Mouse (Mus musculus): ENCODE results near the gene Ifitm3.
A peak's percentile ranks its signal among the peaks of the same experiment; 100 is the strongest.

Ifitm3 gene

GRCm38 (mm10) chr7:141010593-141010992 lies at the start of gene Ifitm3:
TSS of gene Ifitm3 (minus strand) at chr7:141010770.
- DNase-seq (ENCODE audit: low read depth, low spot score), result peak; percentile 16

GRCm38 (mm10) chr7:141059929-141060328 lies 49.4 kb upstream of the Ifitm3 start:
- DNase-seq (ENCODE audit: low read depth, low spot score), result no peak

GRCm38 (mm10) chr7:141058601-141059341 lies 48.2 kb upstream of the Ifitm3 start:
- DNase-seq (ENCODE audit: low read depth, low spot score), result peak; percentile 71

GRCm38 (mm10) chr7:141057541-141057940 lies 47.0 kb upstream of the Ifitm3 start:
- DNase-seq (ENCODE audit: low read depth, low spot score), result no peak

GRCm38 (mm10) chr7:141056976-141057375 lies 46.4 kb upstream of the Ifitm3 start:
- no peak for DNase-seq (ENCODE audit: low read depth, low spot score)

- no peak for DNase-seq (ENCODE audit: low read depth, low spot score)
These were observed 45.2 kb upstream of the Ifitm3 start for GRCm38 (mm10) chr7:141055785-141056184.

- DNase-seq (ENCODE audit: low read depth, low spot score), result no peak
These were observed 41.9 kb upstream of the Ifitm3 start for GRCm38 (mm10) chr7:141052421-141052820.

- no peak for DNase-seq (ENCODE audit: low read depth, low spot score)
These were observed 41.4 kb upstream of the Ifitm3 start for GRCm38 (mm10) chr7:141052016-141052415.

GRCm38 (mm10) chr7:141051060-141051685 lies 40.6 kb upstream of the Ifitm3 start:
- no peak for DNase-seq (ENCODE audit: low read depth, low spot score)

GRCm38 (mm10) chr7:141049326-141049725 lies 38.8 kb upstream of the Ifitm3 start:
- peak; percentile 1 for DNase-seq (ENCODE audit: low read depth, low spot score)

- peak; percentile 96 for DNase-seq (ENCODE audit: low read depth, low spot score)
These were observed 38.0 kb upstream of the Ifitm3 start for GRCm38 (mm10) chr7:141048226-141049218.

- DNase-seq (ENCODE audit: low read depth, low spot score), result no peak
These were observed 37.1 kb upstream of the Ifitm3 start for GRCm38 (mm10) chr7:141047581-141048225.

- DNase-seq (ENCODE audit: low read depth, low spot score), result no peak
These were observed 36.5 kb upstream of the Ifitm3 start for GRCm38 (mm10) chr7:141046931-141047580.

GRCm38 (mm10) chr7:141042539-141042938 lies 32.0 kb upstream of the Ifitm3 start:
- no peak for DNase-seq (ENCODE audit: low read depth, low spot score)

GRCm38 (mm10) chr7:141041661-141042060 lies 31.1 kb upstream of the Ifitm3 start:
- DNase-seq (ENCODE audit: low read depth, low spot score), result no peak

GRCm38 (mm10) chr7:141040867-141041606 lies 30.5 kb upstream of the Ifitm3 start:
- DNase-seq (ENCODE audit: low read depth, low spot score), result no peak

- no peak for DNase-seq (ENCODE audit: low read depth, low spot score)
These were observed 29.0 kb upstream of the Ifitm3 start for GRCm38 (mm10) chr7:141039386-141040107.

- peak; percentile 52 for DNase-seq (ENCODE audit: low read depth, low spot score)
These were observed 27.8 kb upstream of the Ifitm3 start for GRCm38 (mm10) chr7:141038090-141039032.
